Mouse (Mus musculus) CH12.LX (cell line): ENCODE results near the gene Tfdp1. TPM values are rescaled to one million over a fixed set of nuclear protein-coding genes. Genes with fewer than 3 reads are reported as not detected.

Experiments used
- DNase-seq: peaks from one replicate; pipeline ENCODE4 v3.0.0-alpha.2; 2013; ENCODE audit errors: extremely low read depth
- H3K27ac ChIP-seq: 2 replicates; pipeline ENCODE4 v1.5.1; 2012; ENCODE audit warnings: low read depth, mild to moderate bottlenecking, control low read depth, moderate library complexity; ENCODE audit not compliant: insufficient read depth
- H3K27me3 ChIP-seq: replicated peaks from 2 replicates; pipeline ENCODE3; 2012; ENCODE audit warnings: inconsistent platforms
- H3K36me3 ChIP-seq, 2 experiments: replicated peaks in 1 of 2; 2 replicates each; pipeline versions ENCODE3 to v1.6.1; 2012; ENCODE audit warnings: inconsistent platforms in 1 of 2, low read length in 1 of 2, mild to moderate bottlenecking in 1 of 2, mixed read lengths in 1 of 2, moderate library complexity in 1 of 2; ENCODE audit not compliant: control insufficient read depth in 1 of 2, insufficient read depth in 1 of 2
- H3K4me1 ChIP-seq, 2 experiments: 2 replicates each; pipeline ENCODE4 v1.6.1; 2012; ENCODE audit warnings: inconsistent platforms in 1 of 2, moderate library complexity in 1 of 2; ENCODE audit not compliant: insufficient read depth in 2 of 2, control insufficient read depth in 1 of 2
- H3K4me2 ChIP-seq: 2 replicates; pipeline ENCODE4 v1.6.1; 2012; ENCODE audit warnings: low read depth, mild to moderate bottlenecking, control low read depth; ENCODE audit not compliant: poor library complexity, insufficient read depth, severe bottlenecking
- H3K4me3 ChIP-seq, 3 experiments: fragments of 150-350 bp in 1 of 3; sonication (generic) in 1 of 3; replicated peaks in 1 of 3; 2 replicates each; pipeline versions ENCODE3 to v1.5.1; 2011 to 2012; ENCODE audit warnings: low read depth in 2 of 3, low read length in 2 of 3, mild to moderate bottlenecking in 2 of 3, moderate library complexity in 2 of 3, control low read depth in 1 of 3, improper control_type of control experiment in 1 of 3, inconsistent platforms in 1 of 3, mixed read lengths in 1 of 3; ENCODE audit not compliant: poor library complexity in 1 of 3
- H3K79me2 ChIP-seq: replicated peaks from 2 replicates; pipeline ENCODE4 v1.6.1; 2012; ENCODE audit warnings: mild to moderate bottlenecking, moderate library complexity; ENCODE audit not compliant: control insufficient read depth, poor library complexity, insufficient read depth, severe bottlenecking; ENCODE audit errors: extremely low read depth
- H3K9ac ChIP-seq: 2 replicates; pipeline ENCODE4 v1.6.1; 2012; ENCODE audit warnings: low read depth, mild to moderate bottlenecking, control low read depth, moderate library complexity; ENCODE audit not compliant: insufficient read depth
- H3K9me3 ChIP-seq: replicated peaks from 2 replicates; pipeline ENCODE3; 2012; ENCODE audit warnings: low read length, inconsistent platforms, mixed read lengths
- BHLHE40 ChIP-seq: IDR thresholded peaks from 2 replicates; pipeline ENCODE4 v1.6.1; 2011; ENCODE audit warnings: mild to moderate bottlenecking, low read depth, low read length, improper control_type of control experiment
- CHD1 ChIP-seq: IDR thresholded peaks from 2 replicates; pipeline ENCODE4 v1.6.1; 2012; ENCODE audit warnings: low read depth, low read length, improper control_type of control experiment, inconsistent platforms
- CHD2 ChIP-seq: IDR thresholded peaks from 2 replicates; pipeline ENCODE4 v1.6.1; 2011; ENCODE audit warnings: low read length, improper control_type of control experiment
- CTCF ChIP-seq, 2 experiments: IDR thresholded peaks in 1 of 2; conservative IDR thresholded peaks in 1 of 2; 2 replicates each; pipeline ENCODE4 v1.5.1; 2011 to 2012; ENCODE audit warnings: low read depth in 2 of 2, low read length in 2 of 2, improper control_type of control experiment in 1 of 2, inconsistent platforms in 1 of 2, mild to moderate bottlenecking in 1 of 2, moderate library complexity in 1 of 2
- EP300 ChIP-seq: IDR thresholded peaks from 2 replicates; pipeline ENCODE4 v1.6.1; 2011; ENCODE audit warnings: low read length, improper control_type of control experiment
- ETS1 ChIP-seq: conservative IDR thresholded peaks from 2 replicates; pipeline ENCODE4 v1.6.1; 2012; ENCODE audit warnings: low read depth, mild to moderate bottlenecking, inconsistent platforms, low read length, improper control_type of control experiment, moderate library complexity
- HCFC1 ChIP-seq: IDR thresholded peaks from 2 replicates; pipeline ENCODE4 v1.6.1; 2012; ENCODE audit warnings: low read depth, mild to moderate bottlenecking, inconsistent platforms, low read length, improper control_type of control experiment
- IRF4 ChIP-seq: IDR thresholded peaks from 2 replicates; pipeline ENCODE4 v1.6.1; 2014; ENCODE audit warnings: low read depth, mild to moderate bottlenecking, inconsistent platforms, low read length, improper control_type of control experiment
- JUND ChIP-seq: conservative IDR thresholded peaks from 2 replicates; pipeline ENCODE4 v1.6.1; 2011; ENCODE audit warnings: low read depth, low read length, improper control_type of control experiment
- MAZ ChIP-seq: IDR thresholded peaks from 2 replicates; pipeline ENCODE4 v1.6.1; 2012; ENCODE audit warnings: low read depth, mild to moderate bottlenecking, inconsistent platforms, low read length, improper control_type of control experiment, moderate library complexity
- MYC ChIP-seq: IDR thresholded peaks from 2 replicates; pipeline ENCODE4 v1.6.1; 2011; ENCODE audit warnings: low read depth, mild to moderate bottlenecking, improper control_type of control experiment, low read length
- NELFE ChIP-seq: IDR thresholded peaks from 2 replicates; pipeline ENCODE4 v1.6.1; 2011; ENCODE audit warnings: low read depth, low read length, improper control_type of control experiment
- NRF1 ChIP-seq: IDR thresholded peaks from 2 replicates; pipeline ENCODE4 v1.6.1; 2014; ENCODE audit warnings: low read depth, mild to moderate bottlenecking, inconsistent platforms, low read length, improper control_type of control experiment, moderate library complexity
- PAX5 ChIP-seq: IDR thresholded peaks from 2 replicates; pipeline ENCODE4 v1.6.1; 2012; ENCODE audit warnings: low read length, inconsistent platforms, mixed read lengths
- POLR2AphosphoS2 ChIP-seq: IDR thresholded peaks from 2 replicates; pipeline ENCODE4 v1.6.1; 2011; ENCODE audit warnings: low read depth, low read length, improper control_type of control experiment
- RAD21 ChIP-seq: IDR thresholded peaks from 2 replicates; pipeline ENCODE4 v1.6.1; 2011; ENCODE audit warnings: low read depth, mild to moderate bottlenecking, low read length, improper control_type of control experiment, moderate library complexity
- RCOR1 ChIP-seq: conservative IDR thresholded peaks from 2 replicates; pipeline ENCODE4 v1.6.1; 2012; ENCODE audit warnings: low read depth, mild to moderate bottlenecking, inconsistent platforms, low read length, improper control_type of control experiment
- TBP ChIP-seq: conservative IDR thresholded peaks from 2 replicates; pipeline ENCODE4 v1.6.1; 2011; ENCODE audit warnings: low read depth, low read length, improper control_type of control experiment
- ZC3H11A ChIP-seq: IDR thresholded peaks from 2 replicates; pipeline ENCODE4 v1.6.1; 2012; ENCODE audit warnings: low read depth, mild to moderate bottlenecking, inconsistent platforms, low read length, improper control_type of control experiment
- ZMIZ1 ChIP-seq: IDR thresholded peaks from 2 replicates; pipeline ENCODE4 v1.6.1; 2012; ENCODE audit warnings: low read depth, mild to moderate bottlenecking, inconsistent platforms, low read length, improper control_type of control experiment
- ZNF384 ChIP-seq: IDR thresholded peaks from 2 replicates; pipeline ENCODE4 v1.6.1; 2012; ENCODE audit warnings: low read depth, low read length, improper control_type of control experiment, inconsistent platforms
- dilution Hi-C: fragments of 300-500 bp; cut with MboI; formaldehyde crosslinking; loops from 2 replicates; pipeline ENCODE4 v1.14.3; 2020; ENCODE audit warnings: low sequenced_read_pairs; ENCODE audit not compliant: extremely low pct_unique_long_range_greater_than_20kb, extremely low pct_ligation_motif_present
- in situ Hi-C: fragments of 300-500 bp; cut with MboI; formaldehyde crosslinking; loops from 3 replicates; pipeline ENCODE4 v1.14.3; 2019; ENCODE audit warnings: low sequenced_read_pairs, low pct_ligation_motif_present, low pct_unique_long_range_greater_than_20kb, mixed read lengths
- polyA plus RNA-seq: library from polyadenylated mRNA; unstranded; fragments of >175 nt; gene quantifications from 2 replicates; pipeline ENCODE4 v1.2.1, GENCODE M21; 2012; ENCODE audit warnings: low read depth; ENCODE audit not compliant: insufficient read length
- total RNA-seq, 2 experiments: library from RNA; depleted of rRNA; stranded (reverse); fragments of 300-350 nt in 1 of 2; fragments of >200 nt in 1 of 2; gene quantifications; 2 replicates each; pipeline ENCODE4 v1.2.3; 2012 to 2014

Tfdp1 gene
- total and polyA plus RNA-seq, 3 experiments: 189 to 338 (median 301) TPM

DNA sequence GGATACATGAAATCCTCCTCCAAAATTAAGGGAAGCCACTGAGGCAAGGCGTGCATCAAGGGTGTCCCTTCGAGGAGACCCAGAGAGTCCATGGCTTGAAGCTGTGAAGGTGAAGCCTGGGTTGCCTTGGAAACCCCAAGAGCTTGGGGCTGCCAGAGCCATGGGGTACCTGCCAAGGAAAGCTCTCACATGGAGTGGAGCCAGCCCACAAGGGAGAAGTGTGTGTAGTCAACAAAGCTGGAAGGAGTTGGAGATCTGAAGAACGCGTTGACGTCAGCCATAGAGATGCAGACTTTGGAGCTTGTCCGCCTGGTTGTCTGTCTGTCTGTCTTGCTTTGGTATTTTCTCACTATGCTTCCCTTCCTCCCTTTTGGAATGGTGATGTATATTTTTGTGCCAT is 82.4 kb downstream of the Tfdp1 start:
- H3K4me1 ChIP-seq: no peaks in the 10 kb centered on the region
- no peak overlapping the region for H3K27ac ChIP-seq
- H3K36me3 ChIP-seq: no peaks in the 10 kb centered on the region
- DNase-seq: no peak
- H3K9ac ChIP-seq: no peak overlapping the region
- H3K9me3 ChIP-seq: peaks cover 14% of the 10 kb centered on the region
- no peak overlapping the region for H3K4me2 ChIP-seq
- dilution Hi-C loops (no loop called here), in situ Hi-C loops (no loop called here)
- TF ChIP-seq MAZ: no peak
- no peak for TF ChIP-seq RAD21
- no peak for TF ChIP-seq POLR2AphosphoS2
- TF ChIP-seq TBP: no peak
- no peak for TF ChIP-seq NELFE
- no peak for TF ChIP-seq CTCF (conservative IDR thresholded peaks at IDR 0.05 in 1 of 2, IDR thresholded peaks at IDR 0.05 in 1 of 2; ENCODE audit: low read depth in 2 of 2, low read length in 2 of 2)
- TF ChIP-seq PAX5: no peak
- no peak for TF ChIP-seq NRF1
- TF ChIP-seq CHD1: no peak
- TF ChIP-seq JUND: no peak
- no peak for TF ChIP-seq HCFC1
- TF ChIP-seq RCOR1: no peak
- TF ChIP-seq BHLHE40: no peak
- no peak for TF ChIP-seq ZNF384
- no peak for TF ChIP-seq ETS1
- TF ChIP-seq ZC3H11A: no peak
- no peak for TF ChIP-seq MYC
- no peak for TF ChIP-seq CHD2
- H3K27me3 ChIP-seq: peaks cover 82% of the 10 kb centered on the region
- H3K4me3 ChIP-seq: no peak overlapping the region
- H3K79me2 ChIP-seq: no peaks in the 10 kb centered on the region

DNA sequence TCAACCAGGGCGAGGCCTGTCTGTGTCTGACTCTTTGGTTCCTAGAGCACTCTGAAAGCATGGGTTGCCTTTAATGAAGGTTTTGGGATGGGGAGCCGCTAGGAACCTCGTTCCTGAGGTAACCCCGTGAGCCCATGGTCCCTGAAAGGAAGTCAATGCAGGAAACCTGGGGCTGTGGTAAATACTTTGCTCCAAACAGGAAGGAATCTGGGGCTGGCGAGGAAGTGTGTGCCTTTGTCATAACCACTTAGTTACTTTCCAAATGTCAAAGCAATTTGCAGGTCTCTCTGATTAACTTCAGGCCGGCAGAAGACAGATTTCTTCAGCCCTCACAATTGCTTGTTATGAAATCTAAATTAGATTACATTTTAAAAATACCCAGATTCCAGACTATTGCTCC is 88.8 kb downstream of the Tfdp1 start:
- no peak for TF ChIP-seq IRF4
- no peak for TF ChIP-seq MYC
- no peak for TF ChIP-seq ZMIZ1
- TF ChIP-seq NRF1: no peak
- no peak for TF ChIP-seq EP300
- TF ChIP-seq NELFE: no peak
- peaks cover 85% of the 10 kb centered on the region for H3K27me3 ChIP-seq
- DNase-seq: no peak
- H3K9ac ChIP-seq: no peak overlapping the region
- H3K4me1 ChIP-seq: peaks cover 0 to 2% of the 10 kb centered on the region in 2 experiments; a peak in 1 of 4 replicates
- no peak overlapping the region for H3K4me3 ChIP-seq
- H3K27ac ChIP-seq: no peak overlapping the region
- no peaks in the 10 kb centered on the region for H3K79me2 ChIP-seq
- in situ Hi-C loops: no loop called here
- H3K9me3 ChIP-seq: peaks cover 6% of the 10 kb centered on the region
- dilution Hi-C loops: no loop called here
- no peak overlapping the region for H3K4me2 ChIP-seq
- H3K36me3 ChIP-seq: no peaks in the 10 kb centered on the region

Other genes with a start within 250 kb of the Tfdp1 start
- gene Pcid2, start 233.3 kb upstream of the Tfdp1 start, total RNA-seq (2012; rRNA removed): 21.6 and 24.2 TPM in 2 replicates
- gene Pcid2, start 233.3 kb upstream of the Tfdp1 start, total RNA-seq (2014; rRNA removed): 23.1 and 23.9 TPM in 2 replicates
- 28.5 and 32.5 TPM in 2 replicates for gene Pcid2, start 233.3 kb upstream of the Tfdp1 start, polyA plus RNA-seq
- 21.4 and 23.9 TPM in 2 replicates for gene Cul4a, start 233.1 kb upstream of the Tfdp1 start, total RNA-seq (2012; rRNA removed)
- 25.6 and 27.0 TPM in 2 replicates for gene Cul4a, start 233.1 kb upstream of the Tfdp1 start, total RNA-seq (2014; rRNA removed)
- gene Cul4a, start 233.1 kb upstream of the Tfdp1 start, polyA plus RNA-seq: 14.1 and 15.6 TPM in 2 replicates
- 67.0 and 69.4 TPM in 2 replicates for gene Lamp1, start 179.6 kb upstream of the Tfdp1 start, total RNA-seq (2012; rRNA removed)
- 51.0 and 56.7 TPM in 2 replicates for gene Lamp1, start 179.6 kb upstream of the Tfdp1 start, total RNA-seq (2014; rRNA removed)
- gene Lamp1, start 179.6 kb upstream of the Tfdp1 start, polyA plus RNA-seq: 64.3 TPM in 2 replicates
- gene Grtp1, start 138.1 kb upstream of the Tfdp1 start, total RNA-seq (2012; rRNA removed): 0.04 TPM in 2 replicates
- gene Grtp1, start 138.1 kb upstream of the Tfdp1 start, total RNA-seq (2014; rRNA removed): not detected in 2 replicates
- 0.13 and 0.19 TPM in 2 replicates for gene Grtp1, start 138.1 kb upstream of the Tfdp1 start, polyA plus RNA-seq
- gene Adprhl1, start 84.6 kb upstream of the Tfdp1 start, total RNA-seq (2012; rRNA removed): not detected in 2 replicates
- gene Adprhl1, start 84.6 kb upstream of the Tfdp1 start, total RNA-seq (2014; rRNA removed): not detected in 2 replicates
- gene Adprhl1, start 84.6 kb upstream of the Tfdp1 start, polyA plus RNA-seq: not detected in 2 replicates
- 13.2 and 15.4 TPM in 2 replicates for gene Dcun1d2, start 50.6 kb upstream of the Tfdp1 start, total RNA-seq (2012; rRNA removed)
- 14.4 and 14.9 TPM in 2 replicates for gene Dcun1d2, start 50.6 kb upstream of the Tfdp1 start, total RNA-seq (2014; rRNA removed)
- gene Dcun1d2, start 50.6 kb upstream of the Tfdp1 start, polyA plus RNA-seq: 14.7 and 15.4 TPM in 2 replicates
- 12.4 and 15.1 TPM in 2 replicates for gene Tmco3, start 50.6 kb upstream of the Tfdp1 start, total RNA-seq (2012; rRNA removed)
- 7.3 and 8.4 TPM in 2 replicates for gene Tmco3, start 50.6 kb upstream of the Tfdp1 start, total RNA-seq (2014; rRNA removed)
- 9.7 and 10.1 TPM in 2 replicates for gene Tmco3, start 50.6 kb upstream of the Tfdp1 start, polyA plus RNA-seq
- not detected in 2 replicates for gene Atp4b, start 58.1 kb downstream of the Tfdp1 start, total RNA-seq (2012; rRNA removed)
- not detected in 2 replicates for gene Atp4b, start 58.1 kb downstream of the Tfdp1 start, total RNA-seq (2014; rRNA removed)
- not detected in 2 replicates for gene Atp4b, start 58.1 kb downstream of the Tfdp1 start, polyA plus RNA-seq
- not detected in 2 replicates for gene Grk1, start 66.3 kb downstream of the Tfdp1 start, total RNA-seq (2012; rRNA removed)
- not detected in 2 replicates for gene Grk1, start 66.3 kb downstream of the Tfdp1 start, total RNA-seq (2014; rRNA removed)
- gene Grk1, start 66.3 kb downstream of the Tfdp1 start, polyA plus RNA-seq: not detected in 2 replicates
- gene Tmem255b, start 96.4 kb downstream of the Tfdp1 start, total RNA-seq (2012; rRNA removed): not detected in 2 replicates
- gene Tmem255b, start 96.4 kb downstream of the Tfdp1 start, total RNA-seq (2014; rRNA removed): not detected in 2 replicates
- not detected in 2 replicates for gene Tmem255b, start 96.4 kb downstream of the Tfdp1 start, polyA plus RNA-seq
- gene Gas6, start 155.7 kb downstream of the Tfdp1 start, total RNA-seq (2012; rRNA removed): not detected in 2 replicates
- gene Gas6, start 155.7 kb downstream of the Tfdp1 start, total RNA-seq (2014; rRNA removed): not detected in 2 replicates
- not detected in 2 replicates for gene Gas6, start 155.7 kb downstream of the Tfdp1 start, polyA plus RNA-seq
- gene 1700029H14Rik, start 223.7 kb downstream of the Tfdp1 start, total RNA-seq (2012; rRNA removed): not detected in 2 replicates
- gene 1700029H14Rik, start 223.7 kb downstream of the Tfdp1 start, total RNA-seq (2014; rRNA removed): not detected in 2 replicates
- gene 1700029H14Rik, start 223.7 kb downstream of the Tfdp1 start, polyA plus RNA-seq: not detected in 2 replicates